Mouse (Mus musculus): ENCODE measurements around the gene Gm13693. TPM values are rescaled to one million over a fixed set of nuclear protein-coding genes. Genes with fewer than 3 reads are reported as not detected.
"Not testable (repeated sequence)": the region's sequence is repeated elsewhere in the genome, so short reads cannot be mapped to it uniquely, and the experiment has no call there.

The Gm13693 gene
- polyA plus RNA-seq, 1 experiment from 2014 or later, result not detected

DNA sequence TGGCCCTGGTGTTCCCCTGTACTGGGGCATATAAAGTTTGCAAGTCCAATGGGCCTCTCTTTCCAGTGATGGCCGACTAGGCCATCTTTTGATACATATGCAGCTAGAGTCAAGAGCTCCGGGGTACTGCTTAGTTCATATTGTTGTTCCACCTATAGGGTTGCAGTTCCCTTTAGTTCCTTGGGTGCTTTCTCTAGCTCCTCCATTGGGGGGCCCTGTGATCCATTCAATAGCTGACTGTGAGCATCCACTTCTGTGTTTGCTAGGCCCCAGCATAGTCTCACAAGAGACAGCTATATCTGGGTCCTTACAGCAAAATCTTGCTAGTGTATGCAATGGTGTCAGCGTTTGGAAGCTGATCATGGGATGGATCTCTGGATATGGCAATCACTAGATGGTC lies 33.2 kb downstream of the Gm13693 start:
- not testable (repeated sequence) for H3K4me2 ChIP-seq (replicated peaks); H3K4me3 ChIP-seq (replicated peaks); H3K9ac ChIP-seq; H3K9me3 ChIP-seq; H3K27ac ChIP-seq; ATAC-seq; H3K4me1 ChIP-seq (replicated peaks); H3K36me3 ChIP-seq; H3K27me3 ChIP-seq (replicated peaks)
- 100% methylated on average over 3 of the region's 3 CpGs for WGBS

DNA sequence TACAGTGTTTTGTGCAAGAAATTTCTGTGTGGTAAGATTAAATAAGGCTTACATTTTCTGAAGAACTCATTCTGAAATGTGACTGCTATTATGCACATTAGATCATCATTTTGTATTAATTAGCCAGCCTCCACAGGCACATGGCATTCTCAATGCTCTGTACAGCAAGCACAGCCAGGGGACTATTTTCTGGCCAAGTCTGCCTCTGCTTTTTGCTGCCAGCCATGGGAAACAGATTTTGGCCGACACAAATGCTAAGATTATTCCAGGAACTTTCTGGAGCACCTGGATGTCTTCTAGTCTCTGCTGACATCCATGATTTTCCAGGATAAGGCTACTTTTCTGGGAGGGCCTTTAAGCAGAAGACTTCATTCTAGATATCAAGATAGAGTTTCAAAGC lies 47.6 kb downstream of the Gm13693 start:
- H3K4me1 ChIP-seq (replicated peaks), result no peaks in the 10 kb centered on the region
- H3K27ac ChIP-seq, result no peak overlapping the region
- WGBS, result 48% methylated on average over 1 of the region's 1 CpGs
- no peaks in the 10 kb centered on the region for H3K27me3 ChIP-seq (replicated peaks)
- no peaks in the 10 kb centered on the region for H3K9me3 ChIP-seq
- no peak for ATAC-seq
- H3K4me2 ChIP-seq (replicated peaks), result no peak overlapping the region
- no peaks in the 10 kb centered on the region for H3K36me3 ChIP-seq
- no peak overlapping the region for H3K9ac ChIP-seq
- no peak overlapping the region for H3K4me3 ChIP-seq (replicated peaks)

DNA sequence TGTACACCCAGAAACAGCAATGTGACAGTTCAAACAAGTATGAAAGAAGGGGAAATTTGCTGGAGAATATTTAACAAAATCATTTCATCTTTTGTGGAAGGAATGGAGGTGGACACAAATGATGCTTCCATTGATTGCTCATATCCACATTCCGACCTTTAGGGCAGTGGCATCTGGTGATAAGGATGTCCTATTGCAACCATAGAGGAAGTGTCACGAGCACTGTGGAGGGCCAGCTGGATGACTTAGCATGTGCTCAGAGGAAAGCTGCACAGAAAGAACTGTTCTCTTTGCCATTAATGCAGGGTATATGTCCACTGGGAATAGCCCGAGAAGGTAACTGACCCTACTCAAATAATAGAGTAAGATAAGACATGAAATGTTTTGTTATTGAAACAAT lies 48.5 kb downstream of the Gm13693 start:
- 61% methylated on average over 3 of the region's 3 CpGs for WGBS
- no peaks in the 10 kb centered on the region for H3K4me1 ChIP-seq (replicated peaks)
- H3K4me2 ChIP-seq (replicated peaks), result no peak overlapping the region
- no peaks in the 10 kb centered on the region for H3K9me3 ChIP-seq
- no peak overlapping the region for H3K9ac ChIP-seq
- no peak for ATAC-seq
- no peak overlapping the region for H3K27ac ChIP-seq
- no peaks in the 10 kb centered on the region for H3K36me3 ChIP-seq
- no peaks in the 10 kb centered on the region for H3K27me3 ChIP-seq (replicated peaks)
- no peak overlapping the region for H3K4me3 ChIP-seq (replicated peaks)

Other genes with a start within 250 kb of the Gm13693 start
- 61.3 and 76.7 TPM in 2 replicates for gene Itgav, start 237.1 kb upstream of the Gm13693 start, polyA plus RNA-seq (2015; fragmentation: Nextera tagmentation; extraction: Ambion mirVana)
- 8.9 and 9.3 TPM in 2 replicates for gene Fam171b, start 148.9 kb upstream of the Gm13693 start, polyA plus RNA-seq (2015; fragmentation: Nextera tagmentation; extraction: Ambion mirVana)
- gene Zswim2, start 20.3 kb upstream of the Gm13693 start, polyA plus RNA-seq (2015; fragmentation: Nextera tagmentation; extraction: Ambion mirVana), result not detected in 2 replicates
- not detected in 2 replicates for gene Gm13698, start 5.8 kb upstream of the Gm13693 start, polyA plus RNA-seq (2015; fragmentation: Nextera tagmentation; extraction: Ambion mirVana)
- not detected in 2 replicates for gene Gm13695, start 5.8 kb downstream of the Gm13693 start, polyA plus RNA-seq (2015; fragmentation: Nextera tagmentation; extraction: Ambion mirVana)
- not detected in 2 replicates for gene Gm13696, start 11.6 kb downstream of the Gm13693 start, polyA plus RNA-seq (2015; fragmentation: Nextera tagmentation; extraction: Ambion mirVana)
- not detected in 2 replicates for gene Gm13694, start 17.4 kb downstream of the Gm13693 start, polyA plus RNA-seq (2015; fragmentation: Nextera tagmentation; extraction: Ambion mirVana)
- not detected in 2 replicates for gene Gm13697, start 23.2 kb downstream of the Gm13693 start, polyA plus RNA-seq (2015; fragmentation: Nextera tagmentation; extraction: Ambion mirVana)
- not detected in 2 replicates for gene Gm13691, start 29.1 kb downstream of the Gm13693 start, polyA plus RNA-seq (2015; fragmentation: Nextera tagmentation; extraction: Ambion mirVana)